Mouse (Mus musculus) kidney, adult 2 months (tissue): ENCODE data around the gene Tnp2.

ENCODE experiments used
- CTCF ChIP-seq: fragments of 200-500 bp; conservative IDR thresholded peaks from 2 replicates; pipeline ENCODE4 v1.5.1; 2011; ENCODE audit warnings: low read depth, mild to moderate bottlenecking, control low read depth, low read length, moderate library complexity, mixed read lengths; ENCODE audit not compliant: insufficient read depth, insufficient read length
- POLR2A ChIP-seq: fragments of 200-500 bp; IDR thresholded peaks from one replicate; pipeline ENCODE4 v1.6.1; 2011; ENCODE audit warnings: low read depth, low read length, control low read depth

- TF ChIP-seq CTCF = no peak
- no peak for TF ChIP-seq POLR2A
Observed at GRCm38 (mm10) chr16:10739854-10740398, 48.5 kb downstream of the Tnp2 start.
